Mouse (Mus musculus) thymus, adult 2 months (tissue): ENCODE measurements around the gene Crb3.

ENCODE experiments used
- CTCF ChIP-seq: fragments of 200-500 bp; IDR thresholded peaks from 2 replicates; pipeline ENCODE4 v1.5.1; 2012; ENCODE audit warnings: mild to moderate bottlenecking, control low read depth, low read length, moderate library complexity, borderline replicate concordance; ENCODE audit not compliant: control insufficient read depth, poor library complexity, insufficient read depth; ENCODE audit errors: extremely low read depth
- POLR2A ChIP-seq: fragments of 200-500 bp; IDR thresholded peaks from 2 replicates; pipeline ENCODE4 v1.6.1; 2012; ENCODE audit warnings: mild to moderate bottlenecking, low read length, control low read depth, moderate library complexity; ENCODE audit not compliant: control insufficient read depth, poor library complexity, insufficient read depth; ENCODE audit errors: extremely low read depth

- TF ChIP-seq CTCF (no peak), POLR2A (no peak)
Observed at GRCm38 (mm10) chr17:57066908-57067307, 8.0 kb downstream of the Crb3 start.
